Mouse (Mus musculus): ENCODE measurements around the gene Slc22a22. TPM values are rescaled to one million over a fixed set of nuclear protein-coding genes. Genes with fewer than 3 reads are reported as not detected.

Slc22a22 gene
- not detected in 4 replicates for total RNA-seq (2023)

GRCm38 (mm10) chr15:57477525-57477924, at the start of gene Slc22a22:
Slc22a22 (minus strand) TSS chr15:57477625.

All from B cell, adult 62 days (primary cell).